Mouse (Mus musculus): ENCODE results near the gene Mal. TPM values are rescaled to one million over a fixed set of nuclear protein-coding genes. Genes with fewer than 3 reads are reported as not detected.

Gene Mal
- polyA plus RNA-seq, 1 experiment from 2014 or later = 0.05 TPM

GRCm38 (mm10) chr2:127649921-127650320 lies 6.6 kb downstream of the Mal start:
- Histone ChIP-seq H3K27me3 (peaks cover 37% of the 10 kb centered on the region), H3K4me2 (no peak overlapping the region), H3K9me3 (replicated peaks) (no peaks in the 10 kb centered on the region), H3K27ac (no peak overlapping the region), H3K9ac (no peak overlapping the region), H3K4me1 (replicated peaks) (no peaks in the 10 kb centered on the region), H3K4me3 (replicated peaks) (no peak overlapping the region), H3K36me3 (no peaks in the 10 kb centered on the region)
- 59% methylated on average over 5 of the region's 5 CpGs for WGBS (ENCODE audit: insufficient replicate concordance)
- DNase-seq = no peak
- ATAC-seq (ENCODE audit: low read depth) = no peak

GRCm38 (mm10) chr2:127648145-127648544 lies 8.3 kb downstream of the Mal start:
- no peak overlapping the region for H3K4me3 ChIP-seq (replicated peaks)
- H3K9ac ChIP-seq = no peak overlapping the region
- H3K27me3 ChIP-seq = peaks cover 19% of the 10 kb centered on the region
- H3K4me2 ChIP-seq = no peak overlapping the region
- no peak for ATAC-seq (ENCODE audit: low read depth)
- H3K9me3 ChIP-seq (replicated peaks) = no peaks in the 10 kb centered on the region
- no peaks in the 10 kb centered on the region for H3K36me3 ChIP-seq
- no peaks in the 10 kb centered on the region for H3K4me1 ChIP-seq (replicated peaks)
- H3K27ac ChIP-seq = no peak overlapping the region
- WGBS (ENCODE audit: insufficient replicate concordance) = 84% methylated on average over 6 of the region's 6 CpGs
- DNase-seq = no peak

GRCm38 (mm10) chr2:127646875-127647274 lies 9.6 kb downstream of the Mal start:
- Histone ChIP-seq H3K27me3 (peaks cover 11% of the 10 kb centered on the region; the same call in 1 of the 2 replicates), H3K4me2 (no peak overlapping the region), H3K9ac (no peak overlapping the region), H3K9me3 (replicated peaks) (no peaks in the 10 kb centered on the region), H3K36me3 (no peaks in the 10 kb centered on the region), H3K4me3 (replicated peaks) (no peak overlapping the region), H3K4me1 (replicated peaks) (no peaks in the 10 kb centered on the region), H3K27ac (no peak overlapping the region)
- DNase-seq (no peak), ATAC-seq (ENCODE audit: low read depth) (no peak)
- WGBS (ENCODE audit: insufficient replicate concordance) = 42% methylated on average over 5 of the region's 5 CpGs

- H3K9me3 ChIP-seq (replicated peaks) = no peaks in the 10 kb centered on the region
- H3K4me2 ChIP-seq = no peak overlapping the region
- ATAC-seq (ENCODE audit: low read depth) (no peak), DNase-seq (no peak)
- H3K27me3 ChIP-seq = 0 out of 2 replicates have a peak, but pooled peaks cover 4% of the 10 kb centered on the region
- WGBS (ENCODE audit: insufficient replicate concordance) = 56% methylated on average over 19 of the region's 19 CpGs
- H3K9ac ChIP-seq = no peak overlapping the region
- H3K4me3 ChIP-seq (replicated peaks) = no peak overlapping the region
- H3K36me3 ChIP-seq = no peaks in the 10 kb centered on the region
- no peak overlapping the region for H3K27ac ChIP-seq
- H3K4me1 ChIP-seq (replicated peaks) = no peaks in the 10 kb centered on the region
These were observed 12.5 kb downstream of the Mal start for GRCm38 (mm10) chr2:127643728-127644704.

- DNase-seq = no peak
- H3K4me1 ChIP-seq (replicated peaks) = no peaks in the 10 kb centered on the region
- H3K9me3 ChIP-seq (replicated peaks) = no peaks in the 10 kb centered on the region
- H3K4me2 ChIP-seq = no peak overlapping the region
- H3K9ac ChIP-seq = no peak overlapping the region
- ATAC-seq (ENCODE audit: low read depth) = no peak
- 61% methylated on average over 9 of the region's 9 CpGs for WGBS (ENCODE audit: insufficient replicate concordance)
- no peaks in the 10 kb centered on the region for H3K36me3 ChIP-seq
- H3K27me3 ChIP-seq = 0 out of 2 replicates have a peak, but pooled peaks cover 4% of the 10 kb centered on the region
- no peak overlapping the region for H3K27ac ChIP-seq
- no peak overlapping the region for H3K4me3 ChIP-seq (replicated peaks)
These were observed 17.5 kb downstream of the Mal start for GRCm38 (mm10) chr2:127638973-127639372.

- WGBS (ENCODE audit: insufficient replicate concordance) = 47% methylated on average over 6 of the region's 6 CpGs
- Histone ChIP-seq H3K4me2 (no peak overlapping the region), H3K27me3 (no peaks in the 10 kb centered on the region), H3K4me3 (replicated peaks) (no peak overlapping the region), H3K9me3 (replicated peaks) (no peaks in the 10 kb centered on the region), H3K27ac (no peak overlapping the region), H3K9ac (no peak overlapping the region), H3K4me1 (replicated peaks) (no peaks in the 10 kb centered on the region), H3K36me3 (no peaks in the 10 kb centered on the region)
- ATAC-seq (ENCODE audit: low read depth) (no peak), DNase-seq (no peak)
These were observed 20.9 kb downstream of the Mal start for GRCm38 (mm10) chr2:127635581-127635980.

- H3K4me3 ChIP-seq (replicated peaks) = no peak overlapping the region
- no peak overlapping the region for H3K27ac ChIP-seq
- no peaks in the 10 kb centered on the region for H3K4me1 ChIP-seq (replicated peaks)
- no peak overlapping the region for H3K4me2 ChIP-seq
- no peak for DNase-seq
- whole genome bisulfite sequencing (ENCODE audit: insufficient replicate concordance) = 34% methylated on average over 2 of the region's 2 CpGs
- ATAC-seq (ENCODE audit: low read depth) = no peak
- no peak overlapping the region for H3K9ac ChIP-seq
- no peaks in the 10 kb centered on the region for H3K36me3 ChIP-seq
- no peaks in the 10 kb centered on the region for H3K9me3 ChIP-seq (replicated peaks)
- H3K27me3 ChIP-seq = no peaks in the 10 kb centered on the region
These were observed 23.9 kb downstream of the Mal start for GRCm38 (mm10) chr2:127632601-127633000.

GRCm38 (mm10) chr2:127627990-127628570 lies 28.4 kb downstream of the Mal start:
- H3K27ac ChIP-seq = no peak overlapping the region
- no peak for ATAC-seq (ENCODE audit: low read depth)

GRCm38 (mm10) chr2:127627354-127627753 lies 29.1 kb downstream of the Mal start:
- Histone ChIP-seq H3K27ac (no peak overlapping the region), H3K4me2 (no peak overlapping the region), H3K9me3 (replicated peaks) (no peaks in the 10 kb centered on the region), H3K36me3 (no peaks in the 10 kb centered on the region), H3K9ac (no peak overlapping the region), H3K4me1 (replicated peaks) (no peaks in the 10 kb centered on the region), H3K27me3 (no peaks in the 10 kb centered on the region), H3K4me3 (replicated peaks) (no peak overlapping the region)
- DNase-seq (no peak), ATAC-seq (ENCODE audit: low read depth) (no peak)
- 61% methylated on average over 6 of the region's 6 CpGs for WGBS (ENCODE audit: insufficient replicate concordance)

More at GRCm38 (mm10) chr2:127627990-127628570, 28.4 kb downstream of the Mal start:
- Histone ChIP-seq H3K4me1 (replicated peaks) (no peaks in the 10 kb centered on the region), H3K27me3 (no peaks in the 10 kb centered on the region), H3K4me3 (replicated peaks) (no peak overlapping the region), H3K9me3 (replicated peaks) (no peaks in the 10 kb centered on the region), H3K9ac (no peak overlapping the region), H3K4me2 (no peak overlapping the region), H3K36me3 (no peaks in the 10 kb centered on the region)
- no peak for DNase-seq
- 60% methylated on average over 6 of the region's 6 CpGs for WGBS (ENCODE audit: insufficient replicate concordance)

- H3K9ac ChIP-seq = no peak overlapping the region
- no peaks in the 10 kb centered on the region for H3K9me3 ChIP-seq (replicated peaks)
- ATAC-seq (ENCODE audit: low read depth) (no peak), DNase-seq (no peak)
- H3K27ac ChIP-seq = no peak overlapping the region
- WGBS (ENCODE audit: insufficient replicate concordance) = 54% methylated on average over 5 of the region's 5 CpGs
- H3K4me2 ChIP-seq = no peak overlapping the region
- no peaks in the 10 kb centered on the region for H3K36me3 ChIP-seq
- H3K27me3 ChIP-seq = no peaks in the 10 kb centered on the region; the same call in 1 of the 2 replicates
- H3K4me3 ChIP-seq (replicated peaks) = no peak overlapping the region
- H3K4me1 ChIP-seq (replicated peaks) = no peaks in the 10 kb centered on the region
These were observed 30.8 kb downstream of the Mal start for GRCm38 (mm10) chr2:127625659-127626058.

GRCm38 (mm10) chr2:127624786-127625185 lies 31.7 kb downstream of the Mal start:
- DNase-seq (no peak), ATAC-seq (ENCODE audit: low read depth) (no peak)
- no peaks in the 10 kb centered on the region for H3K36me3 ChIP-seq
- no peak overlapping the region for H3K9ac ChIP-seq
- 74% methylated on average over 2 of the region's 2 CpGs for WGBS (ENCODE audit: insufficient replicate concordance)
- no peaks in the 10 kb centered on the region for H3K4me1 ChIP-seq (replicated peaks)
- H3K9me3 ChIP-seq (replicated peaks) = no peaks in the 10 kb centered on the region
- no peak overlapping the region for H3K4me2 ChIP-seq
- H3K27ac ChIP-seq = no peak overlapping the region
- no peak overlapping the region for H3K4me3 ChIP-seq (replicated peaks)
- no peaks in the 10 kb centered on the region; the same call in 1 of the 2 replicates for H3K27me3 ChIP-seq
